Comparison of ENCODE assay signal across 13 mouse cellular contexts in the genomic region with DNA sequence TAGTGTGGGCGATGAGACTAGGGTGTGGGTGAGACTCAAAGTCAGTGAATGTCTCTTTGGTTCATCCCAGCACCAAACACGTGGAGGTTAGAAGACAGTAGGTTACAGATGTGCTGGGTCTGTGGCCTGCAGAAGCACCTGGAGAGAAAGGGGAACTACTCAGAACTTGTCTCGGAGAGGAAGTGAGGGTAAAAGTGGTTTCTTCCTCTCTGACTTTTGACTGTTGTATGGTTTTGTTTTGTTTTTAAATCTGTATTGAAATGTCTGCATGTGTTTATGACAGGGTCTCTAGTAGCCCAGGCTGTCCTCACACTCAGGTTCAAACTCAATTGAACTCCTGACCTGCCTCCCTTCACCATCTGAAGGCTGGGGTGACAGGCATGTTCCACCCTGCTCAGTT. TPM values are rescaled to one million over a fixed set of nuclear protein-coding genes. Genes with fewer than 3 reads are reported as not detected.
DNase-seq lines count a peak whose midpoint lies in the region; ATAC-seq and TF ChIP-seq lines count a peak whose summit lies in the region.
"Had no signal": no experiment of that assay in that cellular context is flagged by ENCODE, and none has a peak within 500 bp of the region (broad histone marks: within the 10 kb centered on the region; RNA-seq: fewer than 3 reads in every experiment).

No protein-coding gene starts in this region.

- no peaks in the 10 kb centered on the region for H3K27me3 ChIP-seq in neural tube, embryonic 15.5 days (replicated peaks)

- peak; percentile 22 for DNase-seq in spleen, adult 12 weeks (ENCODE audit: low spot score)
- no peak for DNase-seq in spleen, postnatal 4 days (ENCODE audit: low spot score in 2 of 2)
- DNase-seq in T-cell, adult 2 months (ENCODE audit: low spot score): peak; percentile 81
- no peak for DNase-seq in left cerebral cortex, adult 2 months (ENCODE audit: extremely low spot score in 1 of 2, low spot score in 2 of 2)
- DNase-seq in left cerebral cortex, postnatal 36 days (ENCODE audit: low spot score in 2 of 2): no peak
- DNase-seq: cerebellum, postnatal 36 days; lung, adult 18-20 months had no signal

- H3K27ac ChIP-seq in left cerebral cortex, adult 2 months: no peak overlapping the region
- no peak overlapping the region for H3K27ac ChIP-seq in neural tube, embryonic 15.5 days (replicated peaks)
- H3K27ac ChIP-seq: hindbrain, embryonic 10.5 days; kidney, postnatal 0 days had no signal

- intact Hi-C loops in left cerebral cortex, adult 2 months (cut with DNase I): no loop called here
- intact Hi-C loops in left cerebral cortex, postnatal 36 days (cut with DNase I): no loop called here

- H3K4me3 ChIP-seq in left cerebral cortex, adult 2 months: no peak overlapping the region
- H3K4me3 ChIP-seq in neural tube, embryonic 15.5 days (replicated peaks): no peak overlapping the region
- H3K4me3 ChIP-seq: erythroblast, embryonic 14.5 days; hindbrain, embryonic 10.5 days had no signal

- peak; percentile 25; the same call in 1 of the 2 replicates for ATAC-seq in megakaryocyte-erythroid progenitor cell, adult 5-6 weeks (replicated peaks; ENCODE audit: low FRiP score, low TSS enrichment, poor library complexity, severe bottlenecking)
- ATAC-seq in neural tube, embryonic 15.5 days (ENCODE audit: low FRiP score): no peak
- ATAC-seq: midbrain, embryonic 16.5 days had no signal

- 86% methylated on average over 3 of the region's 3 CpGs for WGBS in neural tube, embryonic 15.5 days

- H3K4me2 ChIP-seq in neural tube, embryonic 15.5 days: no peak overlapping the region

- H3K9ac ChIP-seq in neural tube, embryonic 15.5 days (replicated peaks): no peak overlapping the region

- no peak for TF ChIP-seq CTCF in left cerebral cortex, adult 2 months (IDR thresholded peaks at IDR 0.05)

- no peaks in the 10 kb centered on the region for H3K36me3 ChIP-seq in neural tube, embryonic 15.5 days

- peaks cover 23% of the 10 kb centered on the region for H3K4me1 ChIP-seq in neural tube, embryonic 15.5 days

- no peaks in the 10 kb centered on the region for H3K9me3 ChIP-seq in neural tube, embryonic 15.5 days (replicated peaks)
- H3K9me3 ChIP-seq: hindbrain, embryonic 10.5 days had no signal

RNA-seq across cellular contexts. Expression of a gene that starts 7.5 kb away (rescaled TPM):
- 25.8 and 30.7 TPM in 2 replicates for total RNA-seq in megakaryocyte-erythroid progenitor cell, adult 5-6 weeks (2014; fragmentation: Nextera tagmentation)
- total RNA-seq in megakaryocyte-erythroid progenitor cell, adult 5-6 weeks (2017): 22.6 and 23.7 TPM in 2 replicates
- 10 to 100 TPM; 47.5 to 53.6 TPM for total RNA-seq in left cerebral cortex, adult 2 months (2021)
- polyA plus RNA-seq in neural tube, embryonic 15.5 days (2015; fragmentation: Nextera tagmentation; extraction: Ambion mirVana): 68.4 and 79.7 TPM in 2 replicates
- total RNA-seq in left cerebral cortex, postnatal 36 days (2021): 10 to 100 TPM; 43.0 to 52.5 TPM

RNA-seq across cellular contexts. Expression of a gene that starts 15.9 kb away (rescaled TPM):
- total RNA-seq in megakaryocyte-erythroid progenitor cell, adult 5-6 weeks (2014; fragmentation: Nextera tagmentation): 0.42 TPM in 1 of 2 replicates, not detected in the other
- total RNA-seq in megakaryocyte-erythroid progenitor cell, adult 5-6 weeks (2017): not detected in 2 replicates
- total RNA-seq in left cerebral cortex, adult 2 months (2021): 1 to 10 TPM; 1.2 to 2.4 TPM
- 2.5 and 12.1 TPM in 2 replicates for polyA plus RNA-seq in neural tube, embryonic 15.5 days (2015; fragmentation: Nextera tagmentation; extraction: Ambion mirVana)
- 1 to 10 TPM in 1 of 2 experiments, under 1 TPM in 1; 0.72 to 1.6 TPM for total RNA-seq in left cerebral cortex, postnatal 36 days (2021)
- polyA plus RNA-seq: erythroblast, embryonic 14.5 days had no signal

RNA-seq across cellular contexts. Expression of a gene that starts 36.8 kb away (rescaled TPM):
- 5.7 and 7.4 TPM in 2 replicates for total RNA-seq in megakaryocyte-erythroid progenitor cell, adult 5-6 weeks (2014; fragmentation: Nextera tagmentation)
- total RNA-seq in megakaryocyte-erythroid progenitor cell, adult 5-6 weeks (2017): 8.5 and 11.3 TPM in 2 replicates
- total RNA-seq in left cerebral cortex, adult 2 months (2021): 10 to 100 TPM; 47.9 to 54.6 TPM
- 120 and 129 TPM in 2 replicates for polyA plus RNA-seq in neural tube, embryonic 15.5 days (2015; fragmentation: Nextera tagmentation; extraction: Ambion mirVana)
- 10 to 100 TPM; 52.7 to 58.8 TPM for total RNA-seq in left cerebral cortex, postnatal 36 days (2021)

RNA-seq across cellular contexts. Expression of a gene that starts 39.6 kb away (rescaled TPM):
- total RNA-seq in megakaryocyte-erythroid progenitor cell, adult 5-6 weeks (2014; fragmentation: Nextera tagmentation): 76.3 and 86.0 TPM in 2 replicates
- total RNA-seq in megakaryocyte-erythroid progenitor cell, adult 5-6 weeks (2017): 67.3 and 88.4 TPM in 2 replicates
- total RNA-seq in left cerebral cortex, adult 2 months (2021): 10 to 100 TPM; 83.8 TPM
- polyA plus RNA-seq in neural tube, embryonic 15.5 days (2015; fragmentation: Nextera tagmentation; extraction: Ambion mirVana): 189 and 205 TPM in 2 replicates
- 10 to 100 TPM; 75.5 to 75.9 TPM for total RNA-seq in left cerebral cortex, postnatal 36 days (2021)

RNA-seq across cellular contexts. Expression of a gene that starts 40.3 kb away (rescaled TPM):
- total RNA-seq in megakaryocyte-erythroid progenitor cell, adult 5-6 weeks (2014; fragmentation: Nextera tagmentation): 50.7 and 81.7 TPM in 2 replicates
- 55.3 and 86.3 TPM in 2 replicates for total RNA-seq in megakaryocyte-erythroid progenitor cell, adult 5-6 weeks (2017)
- 10 to 100 TPM; 43.3 to 46.1 TPM for total RNA-seq in left cerebral cortex, adult 2 months (2021)
- 15.2 and 18.7 TPM in 2 replicates for polyA plus RNA-seq in neural tube, embryonic 15.5 days (2015; fragmentation: Nextera tagmentation; extraction: Ambion mirVana)
- total RNA-seq in left cerebral cortex, postnatal 36 days (2021): 10 to 100 TPM; 32.6 to 44.4 TPM

Comparison
In these comparisons a context has a peak if more than half of its experiments do, and no peak if none do; other contexts are left out.
1. DNase-seq: peak in spleen, adult 12 weeks (single experiment) and T-cell, adult 2 months (single experiment); none in spleen, postnatal 4 days (0 of 2), left cerebral cortex, adult 2 months (0 of 2) and left cerebral cortex, postnatal 36 days (0 of 2).